Mouse (Mus musculus) frontal cortex, adult (tissue): ENCODE measurements around the gene Acbd3.

ENCODE experiments used
- ATAC-seq: cut with Nextera tagmentation; 2 replicates; pipeline ENCODE4 v1.9.2; 2017; ENCODE audit warnings: mild to moderate bottlenecking, moderate library complexity, mixed read lengths; ENCODE audit not compliant: low TSS enrichment

The Acbd3 gene

DNA sequence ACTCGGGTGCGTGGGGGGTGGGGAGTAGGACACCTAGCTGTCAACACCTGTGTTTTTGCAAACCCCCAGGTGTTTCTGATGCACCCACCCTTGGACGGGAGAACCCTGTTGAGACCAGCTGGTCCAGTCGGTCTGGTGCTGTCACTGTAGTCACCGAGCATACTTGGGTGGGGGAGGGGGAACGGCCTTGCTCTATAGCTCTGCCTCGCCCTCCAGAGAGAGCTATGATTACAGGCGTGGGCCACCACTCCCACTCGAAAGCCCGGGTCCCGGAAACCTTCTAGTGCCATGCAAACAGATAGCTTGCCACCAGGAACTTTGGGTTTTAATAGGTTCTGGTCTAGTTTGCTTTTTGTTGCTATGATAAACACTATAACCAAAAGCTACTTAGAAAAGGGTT is 36.3 kb downstream of the Acbd3 start:
- no peak for ATAC-seq

DNA sequence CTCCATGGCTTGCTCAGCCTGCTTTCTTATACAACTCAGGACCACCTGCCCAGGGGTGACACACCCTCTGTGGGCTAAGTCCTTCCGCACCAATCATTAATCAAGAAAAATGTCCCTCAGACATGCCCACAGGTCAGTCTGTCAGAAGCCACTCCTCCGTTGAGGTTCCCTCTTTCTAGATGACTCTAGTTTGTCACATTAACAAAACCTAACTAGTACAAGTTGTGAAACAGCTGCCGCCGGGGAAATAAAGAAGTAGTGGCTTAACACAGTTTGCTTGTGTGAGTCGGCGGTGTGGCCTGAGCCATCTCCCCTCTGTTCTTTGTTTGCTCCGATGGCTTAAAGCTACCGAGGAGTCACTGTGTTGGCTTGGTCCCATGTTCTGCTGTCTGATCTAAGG is 36.8 kb downstream of the Acbd3 start:
- ATAC-seq: no peak

DNA sequence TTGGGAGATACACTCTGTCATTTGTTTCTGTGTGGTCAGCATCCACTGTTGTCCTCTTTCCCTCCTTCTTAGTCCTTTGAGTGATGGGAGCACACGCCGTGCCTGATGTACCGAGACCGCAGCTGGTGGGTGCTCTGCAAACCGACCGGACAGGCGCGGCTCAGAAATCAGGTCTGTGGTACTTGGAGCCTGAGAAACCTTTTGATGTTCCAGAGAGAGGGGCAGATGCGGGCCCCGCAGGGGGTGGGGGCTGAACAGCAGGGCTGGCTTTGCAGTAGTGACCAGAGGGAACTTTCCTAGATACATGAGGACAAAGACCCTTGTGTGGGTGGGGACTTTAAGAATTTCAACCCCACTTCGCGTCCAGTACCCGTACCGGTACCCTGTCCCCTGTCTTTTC is 37.5 kb downstream of the Acbd3 start:
- ATAC-seq: no peak

DNA sequence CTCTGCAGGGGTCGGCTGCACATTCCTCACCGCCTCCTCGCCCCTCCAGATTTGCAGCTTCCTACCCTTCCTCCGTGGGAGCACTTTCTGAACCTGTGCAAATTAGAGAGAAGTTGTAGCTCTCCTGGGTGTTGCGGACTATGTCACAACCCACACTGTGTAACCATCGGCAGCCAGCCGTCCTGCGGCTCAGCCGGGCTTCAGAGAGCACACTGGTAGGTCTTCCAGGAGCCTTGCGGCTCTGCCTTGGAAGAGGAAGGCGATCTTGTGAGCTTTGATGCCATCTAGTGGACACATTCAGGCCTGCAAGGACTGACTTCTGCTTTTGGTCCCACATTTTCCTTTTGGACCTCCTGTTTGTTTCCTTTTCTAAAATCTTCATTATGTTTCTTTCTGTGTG is 38.0 kb downstream of the Acbd3 start:
- peak; percentile 86 for ATAC-seq

DNA sequence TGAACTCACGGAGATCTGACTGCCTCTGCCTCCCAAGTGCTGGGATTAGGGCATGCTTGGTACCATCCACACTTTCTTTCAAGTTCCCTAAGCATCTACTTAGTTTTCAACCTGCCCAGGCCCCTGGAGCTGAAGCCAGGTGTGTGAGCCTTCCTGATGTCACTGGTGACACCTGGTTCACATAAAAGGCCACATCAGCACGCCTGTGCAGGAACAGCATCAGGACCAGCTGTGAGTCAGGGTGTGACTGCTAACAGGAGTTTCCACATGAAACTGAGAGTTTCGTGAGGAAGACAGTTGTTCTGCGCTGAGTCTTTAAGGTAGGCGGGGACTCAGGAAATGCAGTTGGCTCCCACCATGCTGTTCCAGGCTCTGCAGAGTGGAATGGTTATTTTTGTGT is 39.5 kb downstream of the Acbd3 start:
- no peak for ATAC-seq

DNA sequence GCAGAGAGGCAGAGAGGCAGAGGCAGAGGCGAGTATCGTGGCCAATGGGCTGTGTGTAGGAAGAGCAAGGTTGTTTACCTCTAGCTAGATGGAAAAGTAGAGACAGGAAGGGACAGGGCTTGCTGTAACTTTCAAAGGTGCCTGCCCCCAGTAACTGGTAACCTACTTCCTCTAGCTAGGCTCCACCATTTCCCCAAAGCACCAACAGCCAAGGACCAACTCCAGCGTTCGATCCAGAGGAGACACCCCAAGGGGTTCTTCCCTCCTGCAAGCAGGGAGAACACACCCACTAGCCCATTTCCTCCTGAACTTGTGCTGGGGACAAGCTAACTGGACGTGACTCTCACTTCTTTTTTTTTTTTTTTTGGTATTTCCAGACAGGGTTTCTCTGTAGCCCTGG is 40.7 kb downstream of the Acbd3 start:
- ATAC-seq: no peak

DNA sequence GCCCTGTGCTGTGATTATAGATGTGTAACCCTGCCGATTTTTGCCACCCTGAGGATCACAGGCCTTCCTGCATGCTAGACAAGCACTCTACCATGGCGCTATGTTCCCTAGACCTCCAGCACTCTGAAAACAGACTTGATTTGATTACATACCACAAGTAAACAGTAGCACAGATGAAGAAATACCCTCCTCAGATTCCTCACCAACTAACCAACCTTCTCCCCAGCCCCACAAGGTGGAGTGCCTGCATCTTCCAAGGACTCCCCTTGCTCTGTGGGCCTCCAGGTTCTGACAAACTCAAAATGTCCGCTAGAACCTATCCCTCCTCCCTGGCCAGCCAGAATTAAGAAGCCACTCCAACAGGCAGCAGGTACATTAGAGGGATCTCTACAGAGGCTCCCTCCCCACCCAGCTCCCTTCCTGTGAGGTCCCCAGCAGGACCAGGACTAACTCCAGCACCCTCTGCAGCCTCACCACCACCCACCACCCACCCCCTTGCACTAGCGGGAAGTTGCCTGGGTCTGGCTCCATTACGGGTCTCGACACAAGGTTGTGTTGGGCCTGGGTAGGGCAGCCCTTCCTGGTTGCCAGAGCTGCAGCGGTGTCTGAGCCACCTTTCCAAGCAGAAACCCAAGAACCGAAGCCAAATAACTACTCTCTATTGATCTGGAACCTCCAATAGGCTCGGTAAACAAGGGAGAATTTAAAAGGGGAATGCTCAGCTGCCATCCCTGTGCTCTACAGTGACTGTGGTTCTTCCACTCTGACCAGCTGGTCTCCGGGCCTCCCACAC is 41.9 kb downstream of the Acbd3 start:
- peak; percentile 6; the same call in 1 of the 2 replicates for ATAC-seq

DNA sequence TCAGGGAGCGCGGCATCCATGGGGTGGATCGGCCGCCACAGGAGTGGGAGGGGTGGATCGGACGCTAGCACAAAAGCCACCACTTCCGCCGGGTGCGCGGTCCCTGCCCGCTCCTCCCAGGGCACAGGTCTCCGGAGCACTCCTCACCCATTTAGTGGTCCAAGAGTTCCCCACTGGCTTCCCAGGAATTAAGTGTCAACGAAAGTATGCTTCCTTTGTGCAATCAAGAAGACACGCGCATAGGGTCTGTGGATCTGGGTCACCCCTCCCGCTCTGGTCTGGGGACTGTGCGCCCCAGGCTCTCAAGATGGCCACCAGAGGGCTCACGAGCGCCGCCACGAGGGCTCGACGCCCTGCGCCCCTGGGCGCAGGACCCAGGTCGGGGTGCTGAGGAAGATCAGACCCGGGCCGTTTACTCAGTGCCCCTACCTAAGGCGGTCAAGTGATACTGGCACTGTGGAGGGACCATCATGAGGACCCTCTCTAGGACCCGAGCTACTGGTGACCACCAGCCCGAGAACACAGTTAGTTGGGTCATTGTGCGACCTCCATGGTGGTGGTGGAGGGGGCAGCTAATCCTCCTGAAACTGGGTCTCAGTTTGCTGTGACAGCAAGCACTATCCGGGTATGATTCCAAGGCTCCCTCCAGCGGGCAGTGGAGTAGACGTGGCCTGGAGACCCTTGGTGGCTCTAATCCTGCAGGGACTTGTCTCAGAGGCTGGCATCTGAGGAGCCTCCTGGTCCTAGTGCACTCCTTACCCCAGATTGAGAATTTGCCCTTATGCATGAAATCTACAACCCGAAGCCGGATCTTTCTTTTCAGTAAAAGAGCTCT is 42.7 kb downstream of the Acbd3 start:
- peak; percentile 72 for ATAC-seq

DNA sequence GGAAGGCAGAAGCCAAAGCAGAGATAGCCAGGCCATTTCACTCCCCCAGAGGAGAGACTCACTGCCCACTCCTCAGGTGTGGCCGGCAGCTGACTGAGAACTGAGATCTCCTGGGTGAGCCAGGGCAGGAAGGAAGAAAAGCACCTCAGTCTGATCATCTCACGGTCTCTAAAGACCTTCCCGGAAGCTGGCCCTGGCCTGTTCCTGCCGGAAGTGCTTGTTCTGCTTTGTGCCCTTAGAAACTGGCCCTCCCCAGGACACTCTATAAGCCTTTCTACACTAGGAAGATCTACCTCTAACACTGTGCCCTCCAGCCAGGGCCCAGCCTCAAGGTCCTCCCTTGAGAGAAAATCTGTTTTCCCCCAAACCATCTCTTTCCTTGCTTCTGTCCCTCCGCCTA is 45.5 kb downstream of the Acbd3 start:
- no peak for ATAC-seq

DNA sequence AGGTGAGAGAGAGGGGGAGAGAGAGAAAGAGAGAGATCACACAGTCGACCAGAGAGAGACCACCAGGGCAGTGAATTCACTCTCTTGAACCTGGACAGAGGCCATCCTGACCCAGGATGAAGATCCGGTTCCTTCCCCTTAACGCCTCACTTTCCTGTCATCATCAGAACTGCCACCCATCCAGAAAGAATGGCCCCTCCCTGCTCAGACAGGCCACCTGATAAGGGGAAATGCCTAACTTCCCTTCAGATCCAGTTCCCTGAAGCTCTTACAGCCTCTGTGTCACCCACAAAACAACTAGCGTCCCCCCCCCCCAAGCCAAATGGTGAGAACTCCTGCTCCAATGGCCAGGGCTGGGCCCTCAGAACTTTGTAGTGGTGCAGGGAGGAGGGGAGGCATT is 45.9 kb downstream of the Acbd3 start:
- ATAC-seq: no peak

DNA sequence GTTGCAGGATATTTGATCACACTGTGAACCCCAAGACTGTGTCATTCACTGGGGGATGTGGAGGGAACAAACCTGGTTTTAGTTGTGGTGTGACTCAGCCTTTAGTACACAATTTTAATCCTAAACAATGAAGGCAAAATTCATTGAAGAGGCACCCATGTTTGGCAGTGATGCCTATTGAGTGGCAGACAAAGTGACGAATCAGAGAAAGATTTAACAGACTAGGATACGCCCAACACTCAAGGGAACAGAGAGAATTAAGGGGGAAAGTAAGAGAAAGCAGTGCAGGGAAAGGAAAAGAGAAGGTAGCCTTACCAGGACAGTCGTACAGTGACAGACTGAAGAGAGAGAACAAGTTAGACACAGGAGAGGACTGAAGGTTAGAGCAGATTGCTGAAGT is 46.4 kb downstream of the Acbd3 start:
- ATAC-seq: no peak

DNA sequence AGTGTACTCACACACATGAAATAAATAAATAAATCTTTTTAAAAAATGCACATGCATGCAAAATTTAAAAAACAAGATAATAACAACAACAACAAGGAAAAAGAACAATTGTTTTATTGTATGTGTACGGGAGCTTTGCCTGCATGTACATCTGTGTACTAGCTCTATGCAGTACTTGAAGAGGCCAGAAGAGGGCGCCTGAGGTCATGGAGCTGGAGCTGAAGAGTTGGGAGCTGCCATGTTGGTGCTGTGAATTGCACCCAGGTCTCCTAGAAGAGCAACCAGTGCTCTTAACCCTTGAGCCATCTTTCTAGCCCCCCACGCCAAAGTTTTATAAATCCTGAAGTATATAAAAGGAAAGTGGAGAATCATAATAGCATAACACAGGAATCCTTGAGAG is 48.8 kb downstream of the Acbd3 start:
- no peak for ATAC-seq

DNA sequence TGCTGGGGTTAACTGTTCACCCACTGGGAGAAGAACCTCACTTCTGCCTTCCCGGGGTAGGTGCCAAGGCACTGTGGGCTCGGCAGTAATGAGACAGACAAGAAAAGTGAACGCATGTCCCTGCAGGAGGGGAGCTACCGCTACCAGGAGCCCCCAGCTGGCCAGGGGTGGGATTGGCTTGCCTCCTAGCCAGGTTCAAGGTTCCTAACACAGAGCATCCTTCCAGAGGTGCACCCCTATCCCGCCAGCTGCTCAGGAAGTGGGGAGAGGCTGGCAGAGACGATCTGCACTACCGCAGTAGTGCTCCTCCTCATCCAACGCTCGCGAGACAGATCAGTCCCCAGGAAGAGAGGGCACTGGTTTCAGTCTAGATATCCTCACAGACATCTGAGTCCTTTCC is 49.5 kb downstream of the Acbd3 start:
- ATAC-seq: no peak

DNA sequence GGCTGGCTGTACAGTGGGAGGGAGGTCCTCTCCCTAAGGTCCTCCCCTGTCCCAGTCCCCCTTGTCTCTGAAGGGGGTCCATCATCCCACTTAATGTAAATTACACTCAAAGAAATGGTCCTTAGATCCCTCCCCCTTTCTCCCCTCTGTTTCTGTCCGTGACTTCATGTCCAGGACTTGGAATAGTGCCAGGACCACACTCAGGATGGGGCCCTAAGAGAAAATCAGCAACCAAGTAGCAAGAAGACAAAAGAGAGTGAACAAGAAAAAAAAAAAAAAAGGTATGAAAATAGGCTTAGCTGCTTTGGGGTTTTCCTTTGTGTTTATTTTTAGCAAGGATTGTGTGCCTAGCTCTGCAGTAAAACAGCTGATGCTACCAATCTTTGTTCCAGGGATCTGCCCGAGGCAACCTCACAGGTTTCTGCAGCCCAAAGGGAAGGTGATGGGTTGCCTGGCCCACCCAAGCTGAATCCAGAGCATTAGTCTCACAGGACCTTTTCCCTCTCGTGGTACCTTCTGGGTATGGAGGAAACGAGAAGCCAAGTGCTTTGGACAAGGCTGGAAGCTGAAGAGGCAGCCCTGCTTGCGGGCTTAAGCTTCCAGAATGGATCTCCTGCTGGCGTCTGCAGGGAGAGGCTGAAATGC is 50.1 kb downstream of the Acbd3 start:
- no peak for ATAC-seq

DNA sequence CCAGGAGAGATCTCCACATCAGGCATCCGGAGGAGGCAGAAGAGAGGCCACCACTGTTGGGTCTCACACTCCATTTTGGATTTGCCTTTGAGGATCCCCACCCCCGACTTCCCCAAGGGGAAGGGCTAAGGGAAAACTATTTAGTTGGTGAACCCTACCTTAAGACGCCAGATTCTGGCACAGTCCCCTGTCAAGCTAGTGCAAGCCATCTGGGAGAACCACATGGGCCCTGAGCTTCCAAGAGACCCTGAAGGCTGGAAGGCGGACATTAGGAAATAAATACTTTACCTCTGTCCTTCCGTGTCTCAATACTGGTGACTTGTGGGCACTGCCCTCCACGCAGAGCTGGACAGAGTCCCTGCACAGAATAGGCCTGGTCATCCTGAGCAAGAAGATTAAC is 50.7 kb downstream of the Acbd3 start:
- ATAC-seq: no peak

DNA sequence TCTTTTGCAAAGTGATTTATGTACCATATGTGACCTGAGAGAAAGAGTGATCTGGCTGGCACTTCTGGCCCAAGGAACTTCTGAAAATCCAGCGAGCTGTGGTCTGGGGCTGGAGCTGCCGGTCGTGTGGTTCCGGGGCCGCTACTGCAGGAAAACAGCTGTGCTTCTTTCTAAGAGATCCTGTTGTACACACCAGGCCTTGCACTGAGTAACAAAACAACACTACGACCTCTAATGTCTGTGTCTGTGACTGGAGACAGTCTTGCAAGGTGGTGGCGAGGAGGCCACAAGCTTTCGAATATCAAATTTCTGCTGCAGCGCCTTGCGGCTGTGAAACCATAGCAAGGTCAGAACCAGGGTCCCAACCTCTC is 51.4 kb downstream of the Acbd3 start:
- ATAC-seq: no peak

DNA sequence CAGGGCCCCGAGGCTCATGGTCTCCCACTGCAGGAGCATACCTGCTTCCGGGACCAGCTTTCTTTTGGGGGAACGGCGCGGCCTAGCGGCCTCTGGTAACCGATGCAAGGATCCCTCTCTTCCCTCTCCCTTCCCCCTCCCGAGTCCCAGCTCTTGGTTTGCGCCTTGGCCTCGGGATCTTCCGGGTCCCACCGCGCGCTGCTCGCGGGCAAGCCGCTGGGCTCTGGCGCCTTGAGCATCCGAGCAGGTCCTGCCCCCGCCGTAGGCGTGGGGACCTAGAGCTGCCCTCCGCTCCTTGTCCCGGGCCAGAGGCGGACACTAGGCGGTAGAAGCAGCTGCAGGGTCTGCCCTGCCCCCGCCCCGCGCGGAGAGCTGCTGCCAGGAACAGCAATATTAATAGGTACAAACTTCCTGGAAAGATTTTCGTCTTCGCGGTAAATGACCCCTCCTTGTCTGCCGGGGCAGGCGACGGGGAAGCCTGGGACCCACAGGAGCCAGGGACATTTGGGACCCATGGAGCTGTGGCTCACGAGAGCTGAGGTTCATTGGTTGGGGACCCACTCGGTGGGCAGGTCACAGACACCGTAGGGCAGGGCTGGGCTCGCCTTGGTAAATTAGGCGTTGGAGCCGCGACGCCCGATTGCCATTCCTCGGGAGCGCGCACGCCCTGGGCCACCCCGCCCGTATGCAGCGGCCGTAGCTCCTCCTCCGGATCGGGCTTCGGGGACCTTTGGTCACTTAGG is 52.0 kb downstream of the Acbd3 start:
- ATAC-seq: peak; percentile 89

DNA sequence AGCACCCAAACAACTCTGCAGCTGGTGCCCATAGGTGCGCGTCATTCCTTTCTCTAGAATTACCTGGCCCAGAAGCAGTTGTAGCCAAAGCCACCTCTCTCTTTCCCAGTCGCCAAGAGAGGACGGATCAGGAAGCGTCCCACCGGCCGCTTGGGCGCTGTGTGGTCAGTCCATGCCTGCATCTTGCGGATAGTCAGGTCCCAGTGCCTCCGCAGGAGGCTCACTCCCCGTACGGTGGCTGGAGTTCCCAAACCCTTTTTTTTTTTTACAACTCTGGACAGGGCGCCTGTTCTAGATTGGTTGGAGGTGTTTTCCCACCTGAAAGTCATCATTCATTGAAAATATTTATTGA is 52.5 kb downstream of the Acbd3 start:
- peak; percentile 46 for ATAC-seq

DNA sequence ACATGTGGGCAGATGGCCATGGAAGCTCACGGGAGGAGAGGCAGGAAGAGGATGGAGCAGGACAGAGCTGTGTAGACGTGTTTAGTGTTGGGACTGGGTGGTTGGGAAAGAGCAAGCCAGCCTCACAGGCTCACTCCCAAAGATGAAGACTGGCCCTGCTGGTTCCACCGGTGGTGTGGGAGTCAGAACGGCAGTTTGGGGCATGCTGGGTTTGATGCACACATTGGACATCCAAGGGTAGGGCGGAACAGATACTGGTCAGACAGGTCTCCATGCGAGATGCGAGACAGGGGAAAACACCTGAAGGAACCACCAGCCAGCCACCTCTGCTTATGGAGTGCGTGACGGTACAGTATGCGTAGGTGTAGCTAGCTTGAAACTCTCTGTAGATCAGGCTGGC is 53.1 kb downstream of the Acbd3 start:
- ATAC-seq: no peak

DNA sequence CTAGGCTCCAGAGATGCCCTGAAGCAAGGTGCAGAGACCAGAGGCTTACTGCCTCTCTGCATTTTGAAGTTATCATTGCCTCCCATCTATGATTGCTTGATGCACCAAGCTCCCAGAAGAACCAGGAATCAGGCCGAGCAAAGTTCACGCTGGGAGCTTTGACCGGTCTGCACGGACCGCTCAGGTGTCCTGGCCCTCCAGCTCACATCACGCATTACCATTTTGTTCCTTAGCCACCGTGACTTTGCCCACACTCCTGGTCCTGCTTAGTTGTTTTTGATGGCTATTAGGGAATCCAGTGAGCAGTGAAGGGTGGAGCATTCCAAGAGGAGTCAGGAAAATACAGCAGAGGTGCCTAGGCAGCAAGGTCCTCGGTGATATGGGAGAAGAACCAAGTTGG is 54.4 kb downstream of the Acbd3 start:
- ATAC-seq: no peak

DNA sequence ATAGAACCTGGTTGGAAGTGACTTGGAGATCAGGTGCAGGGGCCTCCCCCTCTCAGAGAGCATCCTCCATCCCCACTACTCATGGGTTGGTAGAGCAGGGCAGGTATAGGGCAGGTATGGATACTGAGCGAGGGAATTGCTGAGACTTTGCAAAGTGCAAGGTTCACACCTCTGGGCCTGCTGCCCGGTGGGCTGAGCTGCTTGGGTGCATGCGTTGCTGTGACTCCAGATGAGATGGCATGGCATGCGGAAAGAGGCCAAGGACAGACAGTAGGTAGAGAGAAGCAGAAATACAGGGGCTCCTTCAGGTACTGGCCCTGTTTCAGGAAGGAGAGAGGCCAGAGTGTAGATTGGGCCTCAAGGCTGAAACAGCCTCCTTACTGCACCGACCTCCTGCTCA is 55.4 kb downstream of the Acbd3 start:
- ATAC-seq: no peak

DNA sequence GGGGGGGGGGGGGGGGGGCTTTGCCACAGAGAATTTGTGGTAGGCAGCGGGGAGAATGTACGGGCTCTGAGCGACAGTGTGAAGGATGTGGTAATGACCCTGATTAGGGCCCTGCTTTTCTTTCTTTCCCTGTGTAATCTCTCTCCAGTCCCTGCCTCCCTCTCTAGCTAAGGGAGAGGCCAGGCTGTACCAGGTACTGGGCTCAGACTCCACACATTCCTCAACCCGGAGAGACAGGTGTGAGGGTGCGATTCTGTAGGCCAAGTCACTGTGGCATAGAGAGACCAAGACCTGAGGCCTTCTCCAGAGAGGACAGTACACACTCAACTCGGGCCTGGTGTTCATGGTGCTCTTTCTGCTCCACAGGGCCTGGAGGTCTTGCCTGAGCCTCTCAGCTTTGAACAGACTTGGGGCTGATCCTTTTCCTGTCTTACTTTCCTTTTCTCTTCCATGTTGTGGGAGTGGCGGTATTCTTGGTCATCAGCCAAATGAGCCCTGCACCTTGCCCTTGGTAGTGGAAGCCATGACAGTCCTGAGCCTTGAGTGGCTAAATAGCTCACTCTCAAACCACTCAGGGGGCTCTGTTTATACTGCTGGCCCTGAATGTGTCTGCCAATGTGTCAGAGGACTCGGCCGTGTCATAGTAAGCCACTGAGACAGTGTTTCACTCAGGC is 57.2 kb downstream of the Acbd3 start:
- ATAC-seq: no peak
